Mouse (Mus musculus) urinary bladder, postnatal 4 days (tissue): ENCODE data around the gene Caskin2.
A peak's percentile ranks its signal among the peaks of the same experiment; 100 is the strongest.
"Not testable (repeated sequence)": the region's sequence is repeated elsewhere in the genome, so short reads cannot be mapped to it uniquely, and the experiment has no call there.

Experiments used
- DNase-seq, 2 experiments: peaks; one replicate each; pipeline ENCODE4 v3.0.0; 2021 to 2022; ENCODE audit warnings: low spot score in 2 of 2

The Caskin2 gene

GRCm38 (mm10) chr11:115765607-115766141, 47.8 kb downstream of the Caskin2 start:
- peak in 1 of 2 experiments; percentile 45 for DNase-seq

GRCm38 (mm10) chr11:115765103-115765606, 48.3 kb downstream of the Caskin2 start, which contains the start of gene Tmem94:
Tmem94 (plus strand) TSS chr11:115765433.
- peak; percentile 97 for DNase-seq

GRCm38 (mm10) chr11:115764698-115765097, 48.7 kb downstream of the Caskin2 start:
- no peak for DNase-seq

GRCm38 (mm10) chr11:115762176-115762575, 51.3 kb downstream of the Caskin2 start:
- DNase-seq, result not testable (repeated sequence)

GRCm38 (mm10) chr11:115753485-115753884, 60.0 kb downstream of the Caskin2 start:
- no peak for DNase-seq

GRCm38 (mm10) chr11:115752653-115753052, 60.8 kb downstream of the Caskin2 start:
- no peak for DNase-seq

- no peak for DNase-seq
These were observed 61.7 kb downstream of the Caskin2 start for GRCm38 (mm10) chr11:115751725-115752124.

- no peak for DNase-seq
These were observed 63.6 kb downstream of the Caskin2 start for GRCm38 (mm10) chr11:115749834-115750233.
